Mouse (Mus musculus) heart, postnatal 14 days (tissue): ENCODE data around the gene Olfr1229. TPM values are rescaled to one million over a fixed set of nuclear protein-coding genes. Genes with fewer than 3 reads are reported as not detected.

ENCODE experiments used
- DNase-seq, 2 experiments: peaks; one replicate each; pipeline ENCODE4 v3.0.0; 2021 to 2022
- intact Hi-C: fragments of 180-260 bp; cut with DNase I; formaldehyde crosslinking; loops from one replicate; pipeline ENCODE4 v1.15.1; 2025
- long read RNA-seq, 2 experiments: library from polyadenylated mRNA; stranded (forward); transcript quantifications; one replicate each; pipeline ENCODE4 v2.0.0; 2021
- total RNA-seq, 2 experiments: library from RNA; stranded (reverse); gene quantifications; 2 replicates each; pipeline ENCODE4 v1.2.3; 2021

Gene Olfr1229
- total RNA-seq, result not detected
- long read RNA-seq, experiment 1, result 0 reads
- long read RNA-seq, experiment 2, result 0 reads

DNA sequence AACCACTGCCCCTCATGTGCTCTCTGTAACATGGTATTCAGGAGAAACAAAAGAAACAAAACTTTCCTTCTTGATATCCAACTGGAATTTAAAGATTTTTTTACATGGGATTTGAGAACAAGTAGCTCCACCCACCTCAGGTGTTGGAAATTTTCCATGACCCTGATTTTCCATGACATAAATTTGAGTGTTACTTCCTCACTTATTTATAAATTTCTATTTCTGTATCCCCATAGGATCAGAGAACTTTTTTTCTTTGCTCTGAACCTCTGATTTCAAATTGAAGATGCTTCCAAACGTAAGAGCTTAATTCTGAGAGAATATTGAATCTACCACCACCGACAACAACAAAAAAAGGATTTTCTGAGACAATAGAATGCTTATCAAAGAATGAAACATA lies at the start of gene Olfr1229:
Gene Olfr1229, minus strand, starts transcription at position 101 of the 400 bp plus-strand sequence.
- no peak for DNase-seq
- intact Hi-C loops, result no loop called here

DNA sequence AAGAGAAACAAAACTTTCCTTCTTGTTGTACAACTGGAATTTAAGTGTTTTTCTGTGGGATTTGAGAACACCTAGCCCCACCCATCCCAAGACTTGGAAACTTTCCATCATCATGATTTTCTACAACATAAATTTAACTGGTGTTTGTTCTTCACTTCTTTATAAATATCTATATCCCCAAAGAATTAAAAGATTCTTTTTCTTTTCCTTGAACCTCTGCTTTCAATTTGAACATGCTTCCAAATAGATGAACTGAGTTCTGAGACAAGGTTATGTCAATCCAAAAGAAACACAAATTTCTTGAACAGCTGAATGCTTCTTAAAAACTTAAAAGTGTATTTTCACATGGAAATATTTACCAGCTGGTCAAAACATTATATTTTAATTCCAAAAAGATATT lies 41.8 kb upstream of the Olfr1229 start, which contains the start of gene Olfr1232:
Gene Olfr1232, minus strand, starts transcription at position 101 of the 400 bp plus-strand sequence.
- intact Hi-C loops, result no loop called here
- DNase-seq, result no peak

DNA sequence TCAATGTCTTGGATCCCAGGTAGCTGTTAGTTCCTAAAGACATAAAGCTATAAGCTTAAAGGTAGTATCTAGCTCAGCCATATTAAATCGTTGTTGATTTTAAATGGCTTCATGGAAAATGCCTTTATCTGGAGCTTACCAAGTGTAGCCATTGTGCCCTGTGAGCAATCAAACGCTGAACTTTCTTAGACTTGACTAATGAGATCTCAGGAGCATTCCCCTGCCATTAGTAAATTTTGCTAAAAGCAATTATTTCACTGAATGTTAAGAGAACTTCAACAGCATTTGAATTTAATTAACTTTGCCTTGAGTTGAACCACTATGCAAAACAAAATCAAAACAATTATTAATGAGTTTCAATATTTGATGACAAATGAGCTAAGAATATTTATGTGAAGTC lies 19.2 kb upstream of the Olfr1229 start, which contains the start of gene Olfr1231:
Gene Olfr1231, minus strand, starts transcription at position 101 of the 400 bp plus-strand sequence.
- no peak for DNase-seq
- intact Hi-C loops, result no loop called here

DNA sequence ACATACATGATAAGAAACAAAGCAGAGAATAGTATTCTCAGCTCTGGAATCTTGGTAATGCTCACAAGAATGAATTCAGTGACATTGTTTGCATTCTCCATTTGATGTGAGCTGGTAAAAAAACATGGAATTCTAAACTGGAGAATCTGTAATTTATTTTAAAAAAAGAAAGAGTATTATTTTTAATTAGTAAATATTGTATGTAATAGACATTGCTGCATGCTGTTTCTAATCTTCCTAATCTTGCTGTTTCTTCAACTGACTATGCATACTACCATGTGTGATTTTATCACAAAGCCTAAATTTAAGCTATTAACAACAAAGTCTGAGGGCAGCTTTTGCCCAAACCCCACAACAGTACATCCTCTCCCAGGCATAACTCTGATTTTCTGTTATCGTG lies 9.4 kb upstream of the Olfr1229 start, which contains the start of gene Olfr1230:
Gene Olfr1230, minus strand, starts transcription at position 101 of the 400 bp plus-strand sequence.
- intact Hi-C loops, result no loop called here
- DNase-seq, result no peak

DNA sequence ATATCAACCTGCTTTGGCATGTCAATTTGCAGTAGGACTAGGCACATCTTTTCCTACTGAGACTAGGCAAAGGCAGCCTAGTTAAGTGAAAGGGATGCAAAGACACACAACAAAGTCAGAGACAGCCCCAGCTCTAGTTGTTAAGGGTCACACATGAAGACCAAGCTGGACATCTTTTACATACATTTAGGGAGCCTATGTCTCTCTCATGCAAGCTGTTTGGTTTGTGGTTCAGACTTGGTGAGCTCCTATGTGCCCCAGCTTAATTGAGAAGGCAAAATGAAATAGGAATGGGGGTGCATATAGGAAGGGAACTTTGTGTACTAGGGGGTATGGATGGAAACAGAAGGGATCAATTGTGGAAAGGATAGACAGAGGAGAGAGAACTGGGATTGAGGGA lies 33.9 kb downstream of the Olfr1229 start, which contains the start of gene Olfr1228:
Gene Olfr1228, minus strand, starts transcription at position 101 of the 400 bp plus-strand sequence.
- intact Hi-C loops, result no loop called here
- no peak for DNase-seq

Other genes starting within 250 kb of the Olfr1229 start
- gene Olfr1218, start 226.8 kb downstream of the Olfr1229 start, total RNA-seq, result not detected
- not detected for gene Olfr1219, start 204.5 kb downstream of the Olfr1229 start, total RNA-seq
- gene Olfr1220, start 181.2 kb downstream of the Olfr1229 start, total RNA-seq, result not detected
- gene Olfr1221, start 170.7 kb downstream of the Olfr1229 start, total RNA-seq, result not detected
- not detected for gene Olfr1222, start 155.0 kb downstream of the Olfr1229 start, total RNA-seq
- gene Olfr1223, start 136.5 kb downstream of the Olfr1229 start, total RNA-seq, result not detected
- not detected for gene Olfr1224-ps1, start 123.9 kb downstream of the Olfr1229 start, total RNA-seq
- gene Olfr1225, start 113.3 kb downstream of the Olfr1229 start, total RNA-seq, result not detected
- gene Olfr1226, start 88.0 kb downstream of the Olfr1229 start, total RNA-seq, result not detected
- not detected for gene Olfr1228, start 34.0 kb downstream of the Olfr1229 start, total RNA-seq
- not detected for gene Olfr1230, start 9.3 kb upstream of the Olfr1229 start, total RNA-seq
- gene Olfr1231, start 19.1 kb upstream of the Olfr1229 start, total RNA-seq, result not detected
- not detected for gene Olfr1232, start 41.7 kb upstream of the Olfr1229 start, total RNA-seq
- not detected for gene Olfr1233, start 54.4 kb upstream of the Olfr1229 start, total RNA-seq
- gene Olfr1234, start 76.9 kb upstream of the Olfr1229 start, total RNA-seq, result not detected
- gene Olfr1238, start 121.7 kb upstream of the Olfr1229 start, total RNA-seq, result not detected
- not detected for gene Olfr1239, start 132.4 kb upstream of the Olfr1229 start, total RNA-seq
- gene Olfr1240, start 155.0 kb upstream of the Olfr1229 start, total RNA-seq, result not detected
- not detected for gene Olfr1241, start 199.1 kb upstream of the Olfr1229 start, total RNA-seq
- not detected for gene Olfr1242, start 210.3 kb upstream of the Olfr1229 start, total RNA-seq
- not detected for gene Olfr1243, start 243.5 kb upstream of the Olfr1229 start, total RNA-seq